Mouse (Mus musculus) intestine, embryonic 15.5 days (tissue): ENCODE results near the gene Erc1. TPM values are rescaled to one million over a fixed set of nuclear protein-coding genes. Genes with fewer than 3 reads are reported as not detected.
"Not testable (repeated sequence)": the region's sequence is repeated elsewhere in the genome, so short reads cannot be mapped to it uniquely, and the experiment has no call there.

Experiments
- ATAC-seq: fragments of 200-750 bp; cut with Nextera tagmentation; 2 replicates; pipeline ENCODE4 v1.8.0; 2017; ENCODE audit warnings: moderate TSS enrichment, moderate library complexity
- H3K27ac ChIP-seq: fragments of 300-500 bp; sonication (generic); 2 replicates; pipeline ENCODE4 v1.5.1; 2015; ENCODE audit warnings: mild to moderate bottlenecking, inconsistent platforms
- H3K27me3 ChIP-seq: fragments of 300-500 bp; sonication (generic); replicated peaks from 2 replicates; pipeline ENCODE4 v1.6.1; 2015; ENCODE audit warnings: inconsistent platforms
- H3K36me3 ChIP-seq: fragments of 300-500 bp; sonication (generic); 2 replicates; pipeline ENCODE4 v1.6.1; 2015; ENCODE audit warnings: inconsistent platforms
- H3K4me1 ChIP-seq: fragments of 300-500 bp; sonication (generic); replicated peaks from 2 replicates; pipeline ENCODE4 v1.6.1; 2015; ENCODE audit warnings: inconsistent platforms
- H3K4me2 ChIP-seq: fragments of 300-500 bp; sonication (generic); replicated peaks from 2 replicates; pipeline ENCODE4 v1.6.1; 2015; ENCODE audit warnings: mild to moderate bottlenecking, inconsistent platforms
- H3K4me3 ChIP-seq: fragments of 300-500 bp; sonication (generic); replicated peaks from 2 replicates; pipeline ENCODE4 v1.5.1; 2015; ENCODE audit warnings: inconsistent platforms
- H3K9ac ChIP-seq: fragments of 300-500 bp; sonication (generic); 2 replicates; pipeline ENCODE4 v1.6.1; 2015; ENCODE audit warnings: inconsistent platforms
- H3K9me3 ChIP-seq: fragments of 300-500 bp; sonication (generic); 2 replicates; pipeline ENCODE4 v1.6.1; 2016; ENCODE audit warnings: inconsistent platforms
- WGBS: fragments of 180-500 bp; shearing (Covaris S2); methylation state at CpG from one replicate; pipeline ENCODE4 v1.1.7; 2015; 5-methylcytosine and 5-hydroxymethylcytosine counted together
- polyA plus RNA-seq: library from polyadenylated mRNA; unstranded; fragments of >200 nt; fragmentation: Nextera tagmentation; extraction: Ambion mirVana; gene quantifications from 2 replicates; pipeline ENCODE4 v1.2.1, GENCODE M21; 2015

Erc1 gene
- polyA plus RNA-seq, 1 experiment from 2014 or later, result 13.7 TPM

DNA sequence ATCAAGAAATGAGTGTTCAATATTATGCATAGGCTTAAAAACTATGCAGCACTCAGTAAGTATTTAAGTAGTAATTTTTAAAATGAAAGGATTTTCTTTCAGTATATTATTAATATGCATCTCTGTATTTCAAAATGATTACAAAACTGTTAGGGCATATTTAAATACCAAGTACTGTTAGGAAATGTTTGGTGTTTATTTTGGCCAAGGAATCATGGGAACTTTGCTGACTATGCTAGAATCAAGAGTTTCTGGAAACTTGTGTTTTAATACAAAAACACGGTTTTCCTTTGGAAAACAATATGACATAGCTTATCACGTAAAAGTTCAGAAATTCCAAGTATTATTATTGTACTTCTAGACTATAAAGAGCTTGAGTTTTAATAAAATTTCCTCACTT lies 167.2 kb downstream of the Erc1 start:
- no peaks in the 10 kb centered on the region for H3K27me3 ChIP-seq
- H3K4me3 ChIP-seq, result no peak overlapping the region
- no peak overlapping the region for H3K9ac ChIP-seq
- no peaks in the 10 kb centered on the region for H3K4me1 ChIP-seq
- H3K36me3 ChIP-seq, result no peaks in the 10 kb centered on the region
- no peak overlapping the region for H3K27ac ChIP-seq
- no peak for ATAC-seq
- WGBS, result 85% methylated on average over 2 of the region's 2 CpGs
- no peak overlapping the region for H3K4me2 ChIP-seq
- H3K9me3 ChIP-seq, result no peaks in the 10 kb centered on the region

DNA sequence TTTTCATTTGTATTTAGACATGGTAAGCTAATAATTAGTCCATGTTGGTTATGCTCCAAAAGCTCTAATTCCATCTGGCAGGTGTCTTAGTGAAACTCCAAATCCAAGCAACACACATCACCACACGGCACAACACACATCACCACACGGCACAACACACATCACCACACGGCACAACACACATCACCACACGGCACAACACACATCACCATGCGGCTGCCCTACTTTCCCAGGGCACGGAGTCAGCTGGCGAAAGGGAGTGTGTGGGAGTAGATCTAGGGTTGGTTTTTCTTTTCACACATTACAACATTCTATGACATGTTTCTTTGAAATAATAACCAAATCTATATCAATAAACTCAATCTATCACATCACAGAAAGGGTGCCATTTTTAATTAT lies 173.2 kb downstream of the Erc1 start:
- no peaks in the 10 kb centered on the region for H3K36me3 ChIP-seq
- H3K4me1 ChIP-seq, result no peaks in the 10 kb centered on the region
- H3K27me3 ChIP-seq, result no peaks in the 10 kb centered on the region
- 92% methylated on average over 7 of the region's 7 CpGs for WGBS
- no peak for ATAC-seq
- no peak overlapping the region for H3K4me3 ChIP-seq
- no peak overlapping the region for H3K9ac ChIP-seq
- H3K4me2 ChIP-seq, result no peak overlapping the region
- H3K27ac ChIP-seq, result no peak overlapping the region
- no peaks in the 10 kb centered on the region for H3K9me3 ChIP-seq

DNA sequence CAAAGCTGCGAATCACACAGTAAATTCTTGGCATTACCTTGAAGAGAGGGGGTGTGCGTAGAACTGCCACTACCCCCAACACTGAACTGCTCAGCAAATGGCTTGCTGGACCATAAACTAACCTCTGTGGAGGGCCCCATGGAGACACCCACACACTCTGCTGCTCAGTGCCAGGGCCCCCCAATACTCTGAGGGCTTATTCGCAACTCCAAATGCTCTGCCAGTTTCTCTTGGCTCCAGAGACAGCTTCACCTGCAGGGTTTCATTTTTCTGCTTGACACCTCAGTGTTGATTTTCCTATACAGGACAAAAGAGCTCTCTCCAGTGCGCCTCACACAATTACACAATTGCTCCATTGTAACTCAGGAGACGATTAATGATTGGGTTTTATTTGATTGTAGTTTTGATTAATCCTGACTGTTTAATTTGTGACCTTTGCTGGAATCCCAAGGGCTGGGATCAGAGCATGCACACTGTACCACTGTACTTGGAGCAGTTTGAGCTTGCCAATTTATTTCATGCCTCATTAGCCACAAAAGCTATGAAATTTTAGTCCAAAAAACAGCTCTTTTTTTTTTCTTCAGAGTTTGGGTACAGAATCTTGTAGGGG lies 173.7 kb downstream of the Erc1 start:
- WGBS, result 85% methylated on average over 5 of the region's 5 CpGs
- no peak for ATAC-seq
- no peak overlapping the region for H3K27ac ChIP-seq
- H3K36me3 ChIP-seq, result no peaks in the 10 kb centered on the region
- no peak overlapping the region for H3K4me3 ChIP-seq
- H3K27me3 ChIP-seq, result no peaks in the 10 kb centered on the region
- no peak overlapping the region for H3K9ac ChIP-seq
- H3K9me3 ChIP-seq, result no peaks in the 10 kb centered on the region
- no peak overlapping the region for H3K4me2 ChIP-seq
- no peaks in the 10 kb centered on the region for H3K4me1 ChIP-seq

DNA sequence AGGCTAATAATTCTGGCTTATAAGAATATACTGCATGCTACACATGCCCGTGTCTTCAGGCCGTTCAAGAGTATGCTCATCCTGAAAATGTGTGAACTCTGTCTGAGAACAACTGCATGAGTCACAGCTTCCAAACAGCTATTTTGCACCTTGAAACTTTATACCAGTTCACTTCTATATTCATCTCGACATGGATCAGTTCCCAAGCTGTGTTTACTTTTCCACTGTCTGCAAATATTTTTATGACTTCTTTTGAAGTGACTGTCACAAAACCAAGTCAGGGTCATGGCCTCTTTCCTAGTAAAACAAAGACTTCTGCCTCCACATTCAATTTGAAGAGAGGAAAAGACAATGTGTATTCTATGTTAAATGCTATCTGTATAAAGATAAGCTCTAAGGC lies 178.2 kb downstream of the Erc1 start:
- Histone ChIP-seq H3K27ac (no peak overlapping the region), H3K27me3 (no peaks in the 10 kb centered on the region), H3K36me3 (no peaks in the 10 kb centered on the region), H3K9ac (no peak overlapping the region), H3K4me3 (no peak overlapping the region), H3K9me3 (no peaks in the 10 kb centered on the region), H3K4me2 (no peak overlapping the region), H3K4me1 (no peaks in the 10 kb centered on the region)
- ATAC-seq, result no peak
- 51% methylated on average over 3 of the region's 3 CpGs for WGBS

DNA sequence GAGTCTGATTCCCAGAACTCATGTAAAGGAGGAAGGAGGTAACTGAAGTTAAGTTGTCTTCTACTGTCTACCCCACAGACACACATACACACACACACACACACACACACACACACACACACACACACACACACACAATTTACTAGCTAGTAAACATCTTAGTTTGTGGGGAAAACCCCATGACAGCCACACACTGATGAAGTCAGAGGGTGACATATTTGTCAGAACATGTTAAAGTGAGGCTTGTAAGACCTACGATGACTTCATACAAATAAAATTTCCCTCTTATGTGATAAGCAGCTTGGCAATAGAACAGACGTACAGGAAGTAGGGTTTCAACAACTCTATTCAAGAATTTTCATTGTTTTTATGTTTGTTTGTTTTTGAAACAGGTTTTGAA lies 185.0 kb downstream of the Erc1 start:
- H3K36me3 ChIP-seq, result no peaks in the 10 kb centered on the region
- no peak overlapping the region for H3K9ac ChIP-seq
- no peak overlapping the region for H3K4me3 ChIP-seq
- ATAC-seq, result no peak
- no peaks in the 10 kb centered on the region for H3K4me1 ChIP-seq
- H3K27me3 ChIP-seq, result no peaks in the 10 kb centered on the region
- H3K4me2 ChIP-seq, result no peak overlapping the region
- no peaks in the 10 kb centered on the region for H3K9me3 ChIP-seq
- WGBS, result 68% methylated on average over 2 of the region's 2 CpGs
- no peak overlapping the region for H3K27ac ChIP-seq

DNA sequence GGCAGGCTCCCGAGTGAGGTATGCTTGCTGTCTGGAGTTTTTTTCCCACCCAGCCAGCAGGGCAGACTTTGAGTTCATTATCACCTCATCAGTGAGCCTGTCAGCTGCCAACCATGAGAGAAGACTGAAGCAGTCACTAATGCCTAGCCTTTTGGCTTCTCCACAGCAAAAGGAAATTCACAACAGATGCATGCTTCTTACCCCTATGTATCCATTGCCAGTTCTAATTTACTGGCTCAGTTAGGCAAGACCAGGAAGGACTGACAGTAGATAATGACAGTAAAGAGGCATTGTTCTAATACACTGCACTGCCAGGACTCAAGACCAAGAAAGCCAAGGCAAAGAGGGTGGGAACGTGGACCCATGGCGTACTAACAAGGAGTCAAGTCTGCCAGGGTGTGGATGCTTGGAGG lies 186.9 kb downstream of the Erc1 start:
- H3K27ac ChIP-seq, result no peak overlapping the region
- H3K9me3 ChIP-seq, result no peaks in the 10 kb centered on the region
- no peak overlapping the region for H3K4me2 ChIP-seq
- no peaks in the 10 kb centered on the region for H3K27me3 ChIP-seq
- 68% methylated on average over 3 of the region's 3 CpGs for WGBS
- ATAC-seq, result no peak
- H3K4me1 ChIP-seq, result no peaks in the 10 kb centered on the region
- no peak overlapping the region for H3K4me3 ChIP-seq
- H3K9ac ChIP-seq, result no peak overlapping the region
- H3K36me3 ChIP-seq, result no peaks in the 10 kb centered on the region

DNA sequence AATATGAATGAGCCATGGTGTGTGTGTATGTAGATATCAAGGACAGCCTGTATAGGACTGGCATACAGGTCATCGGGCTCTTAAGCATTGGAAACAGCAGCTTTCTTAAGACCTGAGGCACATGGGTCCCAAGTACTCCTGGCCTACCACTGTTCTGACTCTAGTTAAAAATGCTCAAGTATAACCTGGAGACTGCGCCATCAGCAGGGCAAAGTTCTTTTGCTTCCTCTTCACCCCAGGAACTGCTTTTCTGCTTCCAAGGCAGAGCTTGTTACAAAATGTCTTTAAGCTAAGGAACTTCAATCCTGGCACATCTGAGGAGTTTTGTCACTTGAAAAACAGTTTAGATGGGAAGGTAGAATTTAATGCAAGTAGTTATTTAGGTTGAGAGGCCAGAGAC lies 189.5 kb downstream of the Erc1 start:
- H3K27ac ChIP-seq, result 0 out of 2 replicates have a peak overlapping the region, but pooled peaks have one; percentile 36
- H3K4me3 ChIP-seq, result no peak overlapping the region
- H3K9ac ChIP-seq, result no peak overlapping the region
- no peaks in the 10 kb centered on the region for H3K27me3 ChIP-seq
- H3K36me3 ChIP-seq, result no peaks in the 10 kb centered on the region
- H3K9me3 ChIP-seq, result no peaks in the 10 kb centered on the region
- no peaks in the 10 kb centered on the region for H3K4me1 ChIP-seq
- H3K4me2 ChIP-seq, result no peak overlapping the region
- WGBS, result 84% methylated on average over 2 of the region's 2 CpGs
- peak; percentile 60; the same call in 1 of the 2 replicates for ATAC-seq

DNA sequence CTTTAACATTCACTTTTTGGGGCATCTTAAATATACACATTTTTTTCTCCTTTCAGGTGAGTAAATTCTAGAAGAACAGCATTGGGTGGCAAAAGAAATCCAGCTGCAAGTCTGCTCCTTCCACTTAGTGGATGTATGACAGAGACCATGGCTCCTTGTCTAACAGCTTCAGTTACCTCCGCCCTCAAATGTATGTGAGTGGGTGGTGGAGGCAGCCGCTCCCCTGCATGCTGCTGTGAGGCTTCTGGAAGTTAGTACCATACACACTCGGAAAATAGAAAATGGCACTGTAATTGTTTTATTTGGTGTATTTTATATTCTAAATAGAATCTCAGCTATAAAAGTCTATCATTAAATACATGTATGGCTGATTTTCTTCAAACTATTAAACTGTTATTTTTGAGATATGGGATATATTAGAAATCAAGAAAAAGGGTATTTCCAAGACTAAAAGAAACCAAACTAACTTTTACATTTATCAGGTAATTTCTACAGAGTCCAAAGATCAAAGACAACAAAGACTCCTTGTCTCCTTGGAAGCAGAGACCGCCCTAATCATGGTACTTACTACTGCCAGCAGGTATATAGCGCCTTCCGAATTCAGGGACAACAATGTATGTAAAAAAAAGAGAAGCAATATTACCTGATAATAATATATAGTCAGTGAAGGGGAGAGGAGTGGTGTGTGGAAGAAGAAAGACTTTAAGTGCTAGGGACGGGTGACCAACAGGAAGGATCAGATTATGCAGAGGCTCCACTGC lies 190.4 kb downstream of the Erc1 start:
- no peaks in the 10 kb centered on the region for H3K9me3 ChIP-seq
- ATAC-seq, result peak; percentile 92
- H3K27me3 ChIP-seq, result no peaks in the 10 kb centered on the region
- 63% methylated on average over 7 of the region's 7 CpGs for WGBS
- H3K27ac ChIP-seq, result no peak overlapping the region
- no peak overlapping the region for H3K4me2 ChIP-seq
- H3K36me3 ChIP-seq, result no peaks in the 10 kb centered on the region
- H3K9ac ChIP-seq, result no peak overlapping the region
- H3K4me1 ChIP-seq, result no peaks in the 10 kb centered on the region
- H3K4me3 ChIP-seq, result no peak overlapping the region

DNA sequence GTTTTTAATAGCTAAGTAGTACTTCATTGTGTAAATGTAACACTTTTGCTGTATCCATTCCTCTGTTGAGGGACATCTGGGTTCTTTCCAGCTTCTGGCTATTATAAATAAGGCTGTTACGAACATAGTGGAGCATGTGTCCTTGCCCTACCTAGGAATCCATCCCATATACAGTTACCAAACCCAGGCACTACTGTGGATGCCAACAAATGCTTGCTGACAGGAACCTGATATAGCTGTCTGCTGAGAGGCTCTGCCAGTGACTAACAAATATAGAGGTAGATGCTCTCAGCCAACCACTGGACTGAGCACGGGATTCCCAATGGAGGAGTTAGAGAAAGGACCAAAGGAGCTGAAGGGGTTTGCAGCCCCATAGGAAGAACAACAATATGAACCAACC lies 193.2 kb downstream of the Erc1 start:
- H3K9me3 ChIP-seq, H3K27ac ChIP-seq: not testable (repeated sequence)
- WGBS, result 86% methylated on average over 2 of the region's 2 CpGs

DNA sequence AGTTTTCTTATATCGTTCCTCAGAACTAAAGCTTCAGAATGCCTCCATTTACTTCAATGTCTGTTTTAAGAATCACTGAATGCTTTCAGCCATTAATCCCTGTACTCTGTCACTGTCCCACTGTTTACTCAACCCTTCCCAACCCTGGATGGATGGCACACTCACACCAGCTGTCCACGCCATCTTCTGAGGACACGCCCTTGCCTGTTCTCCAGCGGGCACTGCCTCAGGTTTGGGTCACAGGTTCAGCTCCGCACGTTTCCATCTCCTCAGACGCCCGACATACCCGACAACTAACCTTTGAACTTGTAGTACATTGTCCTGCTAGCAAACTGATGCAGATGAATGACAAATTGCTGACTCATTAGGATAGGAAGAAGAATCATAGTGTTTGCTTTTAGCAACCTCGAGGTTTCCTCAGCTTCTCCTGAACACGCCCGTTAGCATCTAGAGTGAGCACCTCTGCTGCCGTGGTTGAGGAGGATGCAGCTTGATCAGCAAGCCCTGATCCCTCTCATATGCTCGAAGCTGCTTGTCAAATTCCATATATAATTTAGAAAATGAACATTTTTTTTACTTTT lies 204.0 kb downstream of the Erc1 start:
- no peaks in the 10 kb centered on the region for H3K36me3 ChIP-seq
- no peak overlapping the region for H3K4me2 ChIP-seq
- no peak overlapping the region for H3K27ac ChIP-seq
- ATAC-seq, result peak; percentile 60
- peaks cover 3% of the 10 kb centered on the region; the same call in 1 of the 2 replicates for H3K4me1 ChIP-seq
- H3K4me3 ChIP-seq, result no peak overlapping the region
- H3K9me3 ChIP-seq, result no peaks in the 10 kb centered on the region
- H3K9ac ChIP-seq, result no peak overlapping the region
- 25% methylated on average over 14 of the region's 14 CpGs for WGBS
- H3K27me3 ChIP-seq, result no peaks in the 10 kb centered on the region

More for the DNA sequence above, 193.2 kb downstream of the Erc1 start:
- not testable (repeated sequence) for H3K4me3 ChIP-seq, H3K9ac ChIP-seq, H3K27me3 ChIP-seq, ATAC-seq, H3K4me1 ChIP-seq, H3K36me3 ChIP-seq, H3K4me2 ChIP-seq

DNA sequence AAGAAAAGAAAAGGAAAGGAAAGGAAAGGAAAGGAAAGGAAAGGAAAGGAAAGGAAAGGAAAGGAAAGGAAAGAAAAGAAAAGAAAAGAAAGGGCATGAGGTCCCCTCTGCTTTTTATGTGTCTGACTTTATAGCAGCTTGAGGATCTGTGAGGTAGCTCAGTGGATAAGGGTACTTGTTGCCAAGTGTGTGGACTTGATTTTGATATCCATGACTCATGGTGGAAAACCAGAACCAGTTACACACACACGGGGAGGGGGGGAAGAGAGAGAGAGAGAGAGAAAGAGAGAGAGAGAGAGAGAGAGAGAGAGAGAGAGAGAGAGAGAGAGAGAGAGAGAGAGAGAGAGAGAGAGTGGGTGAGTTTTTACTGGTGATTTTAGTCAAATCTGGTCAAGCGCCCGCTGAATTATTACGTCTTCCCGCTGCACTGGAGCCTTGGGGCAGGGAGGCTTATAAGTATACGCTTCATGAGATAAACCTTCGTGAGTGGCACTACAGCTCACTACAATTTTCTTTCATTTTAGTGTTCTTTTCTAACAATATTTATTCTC lies 204.7 kb downstream of the Erc1 start:
- Histone ChIP-seq H3K4me2 (no peak overlapping the region), H3K36me3 (no peaks in the 10 kb centered on the region), H3K4me3 (no peak overlapping the region), H3K27me3 (no peaks in the 10 kb centered on the region), H3K27ac (no peak overlapping the region), H3K4me1 (peaks cover 3% of the 10 kb centered on the region; the same call in 1 of the 2 replicates), H3K9ac (no peak overlapping the region), H3K9me3 (no peaks in the 10 kb centered on the region)
- 51% methylated on average over 7 of the region's 7 CpGs for WGBS
- no peak for ATAC-seq

DNA sequence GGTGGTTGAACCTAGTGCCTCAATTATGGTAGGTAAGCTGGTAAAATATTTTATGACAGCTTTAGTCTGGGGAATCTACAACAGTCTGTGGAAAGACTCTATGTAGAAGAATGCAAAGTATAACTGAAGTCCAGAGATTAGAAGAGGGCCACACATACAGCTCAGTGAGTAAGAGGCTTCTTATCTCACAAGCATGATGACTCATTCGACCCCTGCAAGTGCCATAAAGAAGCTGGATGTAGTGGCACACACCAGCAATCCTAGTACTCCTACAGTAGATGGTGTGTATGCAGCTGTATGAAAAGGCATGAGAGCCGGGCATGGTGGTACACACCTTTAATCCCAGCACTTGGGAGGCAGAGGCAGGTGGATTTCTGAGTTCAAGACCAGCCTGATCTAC lies 205.2 kb downstream of the Erc1 start:
- Histone ChIP-seq H3K4me1 (peaks cover 3% of the 10 kb centered on the region; the same call in 1 of the 2 replicates), H3K27me3 (no peaks in the 10 kb centered on the region), H3K4me2 (no peak overlapping the region), H3K9ac (no peak overlapping the region), H3K4me3 (no peak overlapping the region), H3K36me3 (no peaks in the 10 kb centered on the region), H3K9me3 (no peaks in the 10 kb centered on the region), H3K27ac (no peak overlapping the region)
- WGBS, result 49% methylated on average over 2 of the region's 2 CpGs
- peak; percentile 96 for ATAC-seq
